Mouse (Mus musculus) embryonic stem cell, embryonic (primary cell): Measurements from ENCODE around the gene Bahcc1.

Experiments
- CTCF ChIA-PET, 4 experiments: fragments of 300-600 bp in 2 of 4; fragments of 350-600 bp in 2 of 4; sonication (Branson Sonifier 250); formaldehyde crosslinking; loops; one replicate each; lab custom pipeline; 2022; ENCODE audit warnings: inconsistent platforms in 2 of 4; lab: Charles Lee
- POLR2A ChIA-PET, 4 experiments: fragments of 300-600 bp in 2 of 4; fragments of 350-600 bp in 2 of 4; sonication (Branson Sonifier 250); formaldehyde crosslinking; loops; one replicate each; lab custom pipeline; 2022; ENCODE audit warnings: antibody characterized with exemption in 4 of 4, inconsistent platforms in 1 of 4; lab: Charles Lee

Gene Bahcc1

GRCm38 (mm10) chr11:120241981-120242725 lies 9.4 kb downstream of the Bahcc1 start:
- ChIA-PET CTCF (interaction anchor here in 3 of 4 experiments (0.6 to 3.5 kb wide), 6 partner anchors 10 to 294 kb away, joined by 3 to 17 read pairs (median 5); no protein-coding TSS in a partner anchor), POLR2A (interaction anchor here (1.0 to 10.0 kb wide), 15 partner anchors 9 to 300 kb away, joined by 3 to 113 read pairs (median 13); partner anchors contain the start of genes Bahcc1 (in 4 of the 4) and Baiap2 (in 1 of the 4))

- CTCF ChIA-PET: interaction anchor here in 3 of 4 experiments (0.5 to 3.5 kb wide), 5 partner anchors 9 to 91 kb away, joined by 3 to 17 read pairs (median 5); no protein-coding TSS in a partner anchor
- POLR2A ChIA-PET: interaction anchor here (0.8 to 10.0 kb wide), 12 partner anchors 10 to 300 kb away, joined by 3 to 85 read pairs (median 11); partner anchors contain the start of genes Bahcc1 (in 4 of the 4) and Baiap2 (in 1 of the 4)
Observed at GRCm38 (mm10) chr11:120242726-120243530, 10.2 kb downstream of the Bahcc1 start.

GRCm38 (mm10) chr11:120243531-120243820 lies 10.7 kb downstream of the Bahcc1 start:
- POLR2A ChIA-PET: interaction anchor here in 2 of 4 experiments (0.8 to 8.1 kb wide), 5 partner anchors 9 to 33 kb away, joined by 3 to 85 read pairs (median 57); partner anchors contain the start of gene Bahcc1 (in 2 of the 2)
- CTCF ChIA-PET: no interaction called here

GRCm38 (mm10) chr11:120248160-120248793 lies 15.5 kb downstream of the Bahcc1 start:
- CTCF ChIA-PET: interaction anchor here in 3 of 4 experiments (0.6 to 1.1 kb wide), 3 partner anchors 80 to 199 kb away, joined by 3 read pairs; no protein-coding TSS in a partner anchor
- POLR2A ChIA-PET: interaction anchor here in 3 of 4 experiments (0.6 to 7.8 kb wide), 9 partner anchors 8 to 160 kb away, joined by 3 to 113 read pairs (median 4); partner anchors contain the start of gene Bahcc1 (in 2 of the 3)

GRCm38 (mm10) chr11:120248899-120249298 lies 16.2 kb downstream of the Bahcc1 start:
- CTCF ChIA-PET: interaction anchor here in 2 of 4 experiments (0.5 to 1.1 kb wide), 3 partner anchors 80 to 996 kb away, joined by 3 to 6 read pairs (median 3); no protein-coding TSS in a partner anchor

GRCm38 (mm10) chr11:120250991-120251949 lies 18.5 kb downstream of the Bahcc1 start:
- POLR2A ChIA-PET: interaction anchor here (0.5 to 7.8 kb wide), 21 partner anchors 10 to 309 kb away, joined by 3 to 113 read pairs (median 10); partner anchors contain the start of genes Bahcc1 (in 3 of the 4) and Baiap2 (in 1 of the 4)
- CTCF ChIA-PET: interaction anchor here in 3 of 4 experiments (0.6 to 3.1 kb wide), 8 partner anchors 10 to 299 kb away, joined by 3 to 17 read pairs (median 6); no protein-coding TSS in a partner anchor

More at GRCm38 (mm10) chr11:120248899-120249298, 16.2 kb downstream of the Bahcc1 start:
- POLR2A ChIA-PET: interaction anchor here in 3 of 4 experiments (0.6 to 7.8 kb wide), 9 partner anchors 9 to 307 kb away, joined by 3 to 113 read pairs (median 4); partner anchors contain the start of genes Bahcc1 (in 2 of the 3) and Baiap2 (in 1 of the 3)

- CTCF ChIA-PET: interaction anchor here (0.6 to 3.1 kb wide), 17 partner anchors 10 to 303 kb away, joined by 3 to 20 read pairs (median 4); partner anchors contain the start of gene Bahcc1 (in 2 of the 4)
Observed at GRCm38 (mm10) chr11:120251950-120252308, 19.2 kb downstream of the Bahcc1 start.

GRCm38 (mm10) chr11:120252398-120252797 lies 19.7 kb downstream of the Bahcc1 start:
- CTCF ChIA-PET: interaction anchor here (0.5 to 3.1 kb wide), 27 partner anchors 9 to 1218 kb away, joined by 3 to 20 read pairs (median 3); partner anchors contain the start of gene Bahcc1 (in 3 of the 4)
- POLR2A ChIA-PET: interaction anchor here (0.5 to 7.8 kb wide), 58 partner anchors 8 to 591 kb away, joined by 3 to 113 read pairs (median 4); partner anchors contain the start of genes Bahcc1 (in 4 of the 4), Baiap2 (in 2 of the 4) and Slc38a10 (in 2 of the 4)

More at GRCm38 (mm10) chr11:120251950-120252308, 19.2 kb downstream of the Bahcc1 start:
- POLR2A ChIA-PET: interaction anchor here (0.8 to 7.8 kb wide), 31 partner anchors 10 to 310 kb away, joined by 3 to 113 read pairs (median 8); partner anchors contain the start of genes Bahcc1 (in 3 of the 4), Baiap2 (in 2 of the 4) and Slc38a10 (in 1 of the 4)

- CTCF ChIA-PET: interaction anchor here (0.5 to 3.1 kb wide), 29 partner anchors 9 to 1219 kb away, joined by 3 to 20 read pairs (median 3); partner anchors contain the start of gene Bahcc1 (in 3 of the 4)
- POLR2A ChIA-PET: interaction anchor here (0.5 to 7.8 kb wide), 64 partner anchors 9 to 1033 kb away, joined by 3 to 113 read pairs (median 4); partner anchors contain the start of genes Bahcc1 (in 4 of the 4), Baiap2 (in 2 of the 4), Slc38a10 (in 2 of the 4) and Ndufaf8 (in 1 of the 4)
Observed at GRCm38 (mm10) chr11:120252843-120253645, 20.3 kb downstream of the Bahcc1 start.

- ChIA-PET CTCF (interaction anchor here (0.6 to 3.1 kb wide), 12 partner anchors 8 to 262 kb away, joined by 3 to 20 read pairs (median 6); partner anchors contain the start of gene Bahcc1 (in 1 of the 4)), POLR2A (interaction anchor here (0.5 to 7.8 kb wide), 38 partner anchors 8 to 1034 kb away, joined by 3 to 113 read pairs (median 6); partner anchors contain the start of genes Bahcc1 (in 3 of the 4), Baiap2 (in 1 of the 4), Ndufaf8 (in 1 of the 4) and Slc38a10 (in 1 of the 4))
Observed at GRCm38 (mm10) chr11:120253646-120254315, 21.0 kb downstream of the Bahcc1 start.

GRCm38 (mm10) chr11:120254420-120254819 lies 21.7 kb downstream of the Bahcc1 start:
- POLR2A ChIA-PET: interaction anchor here in 3 of 4 experiments (0.5 to 7.8 kb wide), 10 partner anchors 8 to 32 kb away, joined by 4 to 113 read pairs (median 40); partner anchors contain the start of gene Bahcc1 (in 2 of the 3)
- CTCF ChIA-PET: interaction anchor here in 1 of 4 experiments (2.3 kb wide), 1 partner anchor 8 kb away, joined by 20 read pairs; no protein-coding TSS in a partner anchor

GRCm38 (mm10) chr11:120255038-120255437 lies 22.3 kb downstream of the Bahcc1 start:
- POLR2A ChIA-PET: interaction anchor here in 2 of 4 experiments (1.8 to 7.8 kb wide), 5 partner anchors 13 to 30 kb away, joined by 4 to 113 read pairs (median 75); partner anchors contain the start of gene Bahcc1 (in 1 of the 2)
- CTCF ChIA-PET: no interaction called here

- ChIA-PET POLR2A (interaction anchor here in 2 of 4 experiments (0.8 to 6.2 kb wide), 7 partner anchors 9 to 30 kb away, joined by 3 to 75 read pairs (median 4); partner anchors contain the start of gene Bahcc1 (in 1 of the 2)), CTCF (interaction anchor here in 1 of 4 experiments (0.5 kb wide), 1 partner anchor 11 kb away, joined by 3 read pairs; no protein-coding TSS in a partner anchor)
Observed at GRCm38 (mm10) chr11:120255499-120255898, 22.8 kb downstream of the Bahcc1 start.
